Mouse (Mus musculus) hindbrain, embryonic 10.5 days (tissue): ENCODE results near the gene A830031A19Rik. TPM values are rescaled to one million over a fixed set of nuclear protein-coding genes. Genes with fewer than 3 reads are reported as not detected.

Experiments used
- DNase-seq: peaks from one replicate; pipeline ENCODE4 v3.0.0-alpha.2; 2017; ENCODE audit warnings: low spot score
- H3K27ac ChIP-seq: fragments of 300-500 bp; sonication (generic); 2 replicates; pipeline ENCODE4 v1.5.1; 2016; ENCODE audit warnings: mild to moderate bottlenecking, moderate library complexity
- H3K27me3 ChIP-seq: fragments of 300-500 bp; sonication (generic); 2 replicates; pipeline ENCODE4 v1.6.1; 2016; ENCODE audit warnings: mild to moderate bottlenecking; ENCODE audit not compliant: poor library complexity, insufficient read depth, severe bottlenecking
- H3K36me3 ChIP-seq: fragments of 300-500 bp; sonication (generic); 2 replicates; pipeline ENCODE4 v1.6.1; 2016; ENCODE audit warnings: mild to moderate bottlenecking, moderate library complexity
- H3K4me1 ChIP-seq: fragments of 300-500 bp; sonication (generic); replicated peaks from 2 replicates; pipeline ENCODE4 v1.6.1; 2016; ENCODE audit warnings: mild to moderate bottlenecking
- H3K4me3 ChIP-seq: fragments of 300-500 bp; sonication (generic); 2 replicates; pipeline ENCODE4 v1.5.1; 2016; ENCODE audit warnings: mild to moderate bottlenecking, moderate library complexity
- H3K9me3 ChIP-seq: fragments of 300-500 bp; sonication (generic); 2 replicates; pipeline ENCODE4 v1.6.1; 2016; ENCODE audit warnings: mild to moderate bottlenecking, moderate library complexity
- whole genome bisulfite sequencing: fragments of 180-500 bp; shearing (Covaris S2); methylation state at CpG from one replicate; pipeline ENCODE4 v1.1.7; 2016; 5-methylcytosine and 5-hydroxymethylcytosine counted together
- polyA plus RNA-seq: library from polyadenylated mRNA; unstranded; fragments of >200 nt; fragmentation: Nextera tagmentation; extraction: Ambion mirVana; gene quantifications from 2 replicates; pipeline ENCODE4 v1.2.1, GENCODE M21; 2016

Gene A830031A19Rik
- polyA plus RNA-seq, 1 experiment from 2014 or later, result not detected

DNA sequence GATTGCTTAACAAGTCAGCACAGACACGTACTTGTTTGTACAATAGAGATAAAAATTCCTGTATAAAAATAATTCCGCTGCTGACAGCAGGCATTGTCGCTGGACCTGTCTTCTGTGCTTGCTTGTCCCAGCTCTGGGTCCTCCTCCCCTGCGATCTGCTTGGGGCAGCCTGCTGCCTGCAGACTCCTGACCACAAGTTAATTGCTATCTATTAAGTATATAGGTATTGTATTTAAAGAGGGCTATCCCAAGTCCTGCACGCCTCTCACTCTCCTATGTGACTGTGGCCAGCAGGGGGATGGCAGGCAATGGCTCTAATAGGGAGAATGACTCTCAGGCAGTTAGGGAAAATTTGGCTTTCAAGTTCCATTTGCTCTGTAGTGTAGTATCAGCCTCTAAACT, 19.2 kb upstream of the A830031A19Rik start:
- Histone ChIP-seq H3K4me1 (peaks cover 51% of the 10 kb centered on the region), H3K9me3 (no peaks in the 10 kb centered on the region), H3K36me3 (peaks cover 12% of the 10 kb centered on the region; the same call in 1 of the 2 replicates), H3K4me3 (no peak overlapping the region), H3K27me3 (peaks cover 27% of the 10 kb centered on the region), H3K27ac (no peak overlapping the region)
- WGBS, result 64% methylated on average over 5 of the region's 5 CpGs
- no peak for DNase-seq

- no peak overlapping the region for H3K27ac ChIP-seq
- H3K4me3 ChIP-seq, result no peak overlapping the region
- DNase-seq, result no peak
- H3K9me3 ChIP-seq, result no peaks in the 10 kb centered on the region
- 56% methylated on average over 3 of the region's 3 CpGs for WGBS
- H3K4me1 ChIP-seq, result peaks cover 49% of the 10 kb centered on the region
- peaks cover 27% of the 10 kb centered on the region for H3K27me3 ChIP-seq
- peaks cover 27% of the 10 kb centered on the region for H3K36me3 ChIP-seq
These were observed 17.8 kb upstream of the A830031A19Rik start for GRCm38 (mm10) chr11:24092618-24093017.

- Histone ChIP-seq H3K4me3 (no peak overlapping the region), H3K27me3 (peaks cover 37% of the 10 kb centered on the region), H3K4me1 (peaks cover 39% of the 10 kb centered on the region), H3K9me3 (no peaks in the 10 kb centered on the region), H3K36me3 (peaks cover 38% of the 10 kb centered on the region), H3K27ac (no peak overlapping the region)
- DNase-seq, result no peak
- WGBS, result 22% methylated on average over 15 of the region's 15 CpGs
These were observed 16.7 kb upstream of the A830031A19Rik start for GRCm38 (mm10) chr11:24091393-24092080.

DNA sequence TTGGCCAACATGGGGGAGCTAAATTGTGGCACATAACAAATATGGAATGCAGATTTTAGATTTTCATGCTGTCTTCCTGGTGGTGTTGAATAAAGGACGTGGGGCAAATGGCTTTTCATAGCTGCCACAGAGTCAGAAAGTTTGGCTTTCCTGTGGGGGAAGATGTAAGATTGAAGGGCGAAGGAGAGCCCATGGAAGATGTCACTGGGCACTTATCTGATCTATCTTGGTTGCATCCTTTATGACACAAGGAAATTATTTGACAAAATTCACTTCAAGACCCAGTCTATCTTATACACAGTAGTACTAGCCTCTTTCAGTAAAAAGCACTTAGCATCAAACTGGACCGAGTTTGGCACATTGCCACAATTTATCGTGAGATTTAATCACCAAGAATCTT, 15.6 kb upstream of the A830031A19Rik start:
- H3K9me3 ChIP-seq, result no peaks in the 10 kb centered on the region
- H3K4me1 ChIP-seq, result peaks cover 30% of the 10 kb centered on the region
- no peak overlapping the region for H3K4me3 ChIP-seq
- WGBS, result 86% methylated on average over 4 of the region's 4 CpGs
- DNase-seq, result no peak
- peaks cover 49% of the 10 kb centered on the region for H3K36me3 ChIP-seq
- no peak overlapping the region for H3K27ac ChIP-seq
- peaks cover 47% of the 10 kb centered on the region for H3K27me3 ChIP-seq

- WGBS, result 87% methylated on average over 4 of the region's 4 CpGs
- peaks cover 45% of the 10 kb centered on the region for H3K36me3 ChIP-seq
- peaks cover 55% of the 10 kb centered on the region for H3K27me3 ChIP-seq
- no peaks in the 10 kb centered on the region for H3K9me3 ChIP-seq
- H3K4me1 ChIP-seq, result peaks cover 32% of the 10 kb centered on the region
- H3K27ac ChIP-seq, result no peak overlapping the region
- no peak for DNase-seq
- H3K4me3 ChIP-seq, result no peak overlapping the region
These were observed 12.2 kb upstream of the A830031A19Rik start for GRCm38 (mm10) chr11:24087069-24087468.

DNA sequence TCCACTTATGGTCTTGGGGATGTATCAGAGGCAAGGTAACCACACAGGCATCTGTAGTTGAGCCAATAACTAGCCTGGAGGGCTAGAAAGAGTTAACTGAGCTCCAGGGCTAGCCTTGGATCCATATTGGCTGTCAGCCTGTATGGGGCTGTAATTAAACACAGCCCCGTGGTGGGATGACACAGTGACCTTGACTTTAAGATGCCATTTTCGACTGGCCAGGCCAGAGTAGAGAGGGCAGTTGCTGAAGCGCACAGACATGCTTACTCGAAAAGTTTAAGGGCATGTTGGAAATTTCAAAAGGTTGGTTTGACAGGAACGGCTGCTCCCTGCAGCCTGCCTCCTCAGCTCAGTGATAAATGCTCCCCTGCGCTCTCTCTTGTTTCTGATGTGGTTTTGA, 11.1 kb upstream of the A830031A19Rik start:
- Histone ChIP-seq H3K4me1 (peaks cover 36% of the 10 kb centered on the region), H3K27me3 (peaks cover 49% of the 10 kb centered on the region), H3K9me3 (no peaks in the 10 kb centered on the region), H3K4me3 (no peak overlapping the region), H3K27ac (no peak overlapping the region), H3K36me3 (peaks cover 45% of the 10 kb centered on the region)
- no peak for DNase-seq
- WGBS, result 56% methylated on average over 6 of the region's 6 CpGs

DNA sequence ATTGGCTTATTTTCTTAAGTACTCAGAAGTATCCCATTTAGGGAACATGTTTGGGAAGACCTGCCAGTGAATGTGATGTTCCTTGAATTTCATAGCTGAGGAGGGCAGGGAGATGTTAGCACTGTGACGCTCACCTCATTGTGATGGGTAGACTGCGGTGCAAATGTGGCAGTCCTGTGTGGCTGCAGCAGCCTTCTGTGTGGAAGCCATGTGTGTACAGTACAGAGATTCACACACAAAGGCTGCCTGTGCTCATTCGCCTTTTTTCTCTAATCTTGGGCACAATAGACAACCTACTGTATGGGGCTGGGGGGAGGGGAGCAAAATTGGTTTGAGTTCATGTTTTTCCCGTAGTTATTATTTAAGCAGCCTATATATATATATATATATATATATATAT, 9.7 kb upstream of the A830031A19Rik start:
- no peaks in the 10 kb centered on the region for H3K9me3 ChIP-seq
- peaks cover 46% of the 10 kb centered on the region for H3K27me3 ChIP-seq
- no peak overlapping the region for H3K4me3 ChIP-seq
- peaks cover 44% of the 10 kb centered on the region for H3K36me3 ChIP-seq
- H3K27ac ChIP-seq, result no peak overlapping the region
- WGBS, result 88% methylated on average over 4 of the region's 4 CpGs
- H3K4me1 ChIP-seq, result peaks cover 47% of the 10 kb centered on the region
- no peak for DNase-seq

DNA sequence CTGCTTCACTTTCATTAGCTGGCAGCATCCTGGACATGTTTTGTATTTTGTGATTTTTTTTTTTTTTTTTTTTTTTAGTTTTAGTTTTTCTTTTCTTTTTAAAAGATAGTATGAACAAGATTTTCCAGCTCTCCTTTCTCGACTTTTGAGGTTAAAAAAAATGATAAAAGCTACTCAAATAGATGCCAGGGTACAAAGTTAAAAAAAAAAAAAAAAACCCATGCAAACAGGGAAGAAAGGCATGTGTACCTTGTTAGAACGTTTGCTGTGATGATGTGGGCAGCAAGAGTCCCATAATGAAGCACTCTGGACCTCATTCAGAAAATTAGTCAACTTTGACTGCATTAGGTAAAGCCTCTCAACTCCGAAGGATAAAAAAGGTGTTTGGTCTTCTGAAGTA, 9.2 kb upstream of the A830031A19Rik start:
- peaks cover 43% of the 10 kb centered on the region for H3K4me1 ChIP-seq
- H3K27ac ChIP-seq, result no peak overlapping the region
- no peak for DNase-seq
- peaks cover 46% of the 10 kb centered on the region for H3K27me3 ChIP-seq
- peaks cover 39% of the 10 kb centered on the region for H3K36me3 ChIP-seq
- WGBS, result 66% methylated on average over 3 of the region's 3 CpGs
- H3K9me3 ChIP-seq, result no peaks in the 10 kb centered on the region
- no peak overlapping the region for H3K4me3 ChIP-seq

- no peak for DNase-seq
- H3K27ac ChIP-seq, result no peak overlapping the region
These were observed 8.6 kb upstream of the A830031A19Rik start for GRCm38 (mm10) chr11:24083423-24083822.

DNA sequence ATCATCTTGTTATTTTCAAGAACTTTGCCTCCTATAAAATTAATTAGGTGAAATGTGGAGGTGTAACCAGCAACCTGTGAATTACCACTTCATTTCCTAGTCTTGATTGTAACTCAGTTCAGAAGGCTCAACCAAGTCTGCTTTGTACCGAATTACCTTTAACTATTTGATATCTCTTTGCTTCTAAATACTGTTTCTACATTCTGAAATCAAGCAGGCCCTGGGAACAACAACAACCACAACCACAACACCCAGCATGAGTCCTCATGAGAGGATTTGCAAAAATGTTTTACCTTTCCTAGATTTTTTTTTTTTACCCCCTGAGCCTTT, 8.2 kb upstream of the A830031A19Rik start:
- no peak overlapping the region for H3K27ac ChIP-seq
- H3K4me3 ChIP-seq, result peak overlapping the region; percentile 79; the same call in 1 of the 2 replicates
- WGBS, result 46% methylated on average over 1 of the region's 1 CpGs
- H3K4me1 ChIP-seq, result peaks cover 39% of the 10 kb centered on the region
- H3K36me3 ChIP-seq, result peaks cover 29% of the 10 kb centered on the region
- H3K27me3 ChIP-seq, result peaks cover 46% of the 10 kb centered on the region
- no peak for DNase-seq
- no peaks in the 10 kb centered on the region for H3K9me3 ChIP-seq

More at GRCm38 (mm10) chr11:24083423-24083822, 8.6 kb upstream of the A830031A19Rik start:
- Histone ChIP-seq H3K36me3 (peaks cover 33% of the 10 kb centered on the region), H3K9me3 (no peaks in the 10 kb centered on the region), H3K4me3 (peak overlapping the region; percentile 79; the same call in 1 of the 2 replicates), H3K27me3 (peaks cover 46% of the 10 kb centered on the region), H3K4me1 (peaks cover 39% of the 10 kb centered on the region)
- 74% methylated on average over 7 of the region's 7 CpGs for WGBS

GRCm38 (mm10) chr11:24082385-24083075, 7.7 kb upstream of the A830031A19Rik start:
- no peak for DNase-seq
- peak overlapping the region; percentile 95 for H3K27ac ChIP-seq
- H3K4me3 ChIP-seq, result peak overlapping the region; percentile 79
- H3K9me3 ChIP-seq, result no peaks in the 10 kb centered on the region
- H3K27me3 ChIP-seq, result peaks cover 44% of the 10 kb centered on the region
- peaks cover 41% of the 10 kb centered on the region for H3K4me1 ChIP-seq
- H3K36me3 ChIP-seq, result peaks cover 24% of the 10 kb centered on the region
- 14% methylated on average over 11 of the region's 11 CpGs for WGBS

GRCm38 (mm10) chr11:24081687-24082384, 7.0 kb upstream of the A830031A19Rik start:
- Histone ChIP-seq H3K9me3 (no peaks in the 10 kb centered on the region), H3K27me3 (peaks cover 39% of the 10 kb centered on the region), H3K4me1 (peaks cover 47% of the 10 kb centered on the region), H3K27ac (peak overlapping the region; percentile 95), H3K4me3 (peak overlapping the region; percentile 79), H3K36me3 (peaks cover 17% of the 10 kb centered on the region)
- WGBS, result under 1% methylated on average over 43 of the region's 43 CpGs
- DNase-seq, result no peak
